Mouse (Mus musculus): Measurements from ENCODE around the gene Sdr39u1.

Gene Sdr39u1

GRCm38 (mm10) chr14:55854406-55855100 is 45.5 kb downstream of the Sdr39u1 start:
- DNase-seq (ENCODE audit: low read depth) = no peak

- DNase-seq (ENCODE audit: low read depth) = no peak
These were observed 46.3 kb downstream of the Sdr39u1 start, which contains the start of gene Nynrin for GRCm38 (mm10) chr14:55853621-55854285. Gene Nynrin, plus strand, starts transcription at chr14:55854010.

- DNase-seq (ENCODE audit: low read depth) = no peak
These were observed 47.2 kb downstream of the Sdr39u1 start for GRCm38 (mm10) chr14:55852646-55853551.

- no peak for DNase-seq (ENCODE audit: low read depth)
These were observed 49.2 kb downstream of the Sdr39u1 start for GRCm38 (mm10) chr14:55850885-55851284.
